Mouse (Mus musculus) myocyte (in vitro differentiated cells): ENCODE measurements around the gene Aspg.

Source experiments
- MAX ChIP-seq: IDR thresholded peaks from one replicate; pipeline ENCODE4 v1.6.1; 2011; ENCODE audit warnings: low read depth, mild to moderate bottlenecking, control low read depth
- MYOD1 ChIP-seq, 3 experiments: IDR thresholded peaks; one replicate each; pipeline ENCODE4 v1.6.1; 2011; ENCODE audit warnings: control low read depth in 2 of 3, low read depth in 2 of 3, mild to moderate bottlenecking in 2 of 3, moderate library complexity in 1 of 3; ENCODE audit not compliant: insufficient read length in 2 of 3, control insufficient read depth in 1 of 3
- POLR2A ChIP-seq: IDR thresholded peaks from one replicate; pipeline ENCODE4 v1.6.1; 2011; ENCODE audit warnings: low read depth, mild to moderate bottlenecking, control low read depth, moderate library complexity; ENCODE audit not compliant: insufficient read length
- POLR2AphosphoS2 ChIP-seq: IDR thresholded peaks from one replicate; pipeline ENCODE4 v1.6.1; 2011; ENCODE audit warnings: low read depth, control low read depth; ENCODE audit not compliant: insufficient read length
- REST ChIP-seq: IDR thresholded peaks from one replicate; pipeline ENCODE4 v1.6.1; 2011; ENCODE audit warnings: mild to moderate bottlenecking, control low read depth, moderate library complexity; ENCODE audit not compliant: insufficient read depth, insufficient read length
- TCF12 ChIP-seq: IDR thresholded peaks from one replicate; pipeline ENCODE4 v1.6.1; 2011; ENCODE audit warnings: mild to moderate bottlenecking, control low read depth; ENCODE audit not compliant: poor library complexity, insufficient read depth, severe bottlenecking
- USF1 ChIP-seq: IDR thresholded peaks from one replicate; pipeline ENCODE4 v1.6.1; 2011; ENCODE audit warnings: low read depth, mild to moderate bottlenecking, control low read depth, moderate library complexity

GRCm38 (mm10) chr12:112151980-112152362 is 45.5 kb downstream of the Aspg start:
- TF ChIP-seq POLR2A = no peak
- no peak for TF ChIP-seq TCF12
- no peak for TF ChIP-seq POLR2AphosphoS2
- TF ChIP-seq MAX = no peak
- TF ChIP-seq MYOD1 (IDR thresholded peaks at IDR 0.05; ENCODE audit: control insufficient read depth in 1 of 3, insufficient read length in 2 of 3, low read depth in 2 of 3) = no peak
- no peak for TF ChIP-seq USF1
- no peak for TF ChIP-seq REST
